Mouse (Mus musculus) heart, embryonic 14.5 days (tissue): Measurements from ENCODE around the gene Hfe2. TPM values are rescaled to one million over a fixed set of nuclear protein-coding genes. Genes with fewer than 3 reads are reported as not detected.

Experiments used
- ATAC-seq: fragments of 200-750 bp; cut with Nextera tagmentation; 2 replicates; pipeline ENCODE4 v1.8.0; 2017; ENCODE audit warnings: low read depth, moderate TSS enrichment; ENCODE audit not compliant: insufficient number of reproducible peaks, insufficient read depth, low FRiP score
- H3K27ac ChIP-seq, 2 experiments: fragments of 200-500 bp in 1 of 2; fragments of 300-500 bp in 1 of 2; sonication (generic) in 1 of 2; replicated peaks in 1 of 2; 2 replicates each; pipeline ENCODE4 v1.5.1; 2012 to 2014; ENCODE audit warnings: low read depth in 2 of 2, low read length in 2 of 2, control low read depth in 1 of 2, mild to moderate bottlenecking in 1 of 2, mixed read lengths in 1 of 2; ENCODE audit not compliant: control insufficient read depth in 1 of 2, insufficient read depth in 1 of 2
- H3K27me3 ChIP-seq: fragments of 300-500 bp; sonication (generic); 2 replicates; pipeline ENCODE4 v1.6.1; 2014; ENCODE audit warnings: mild to moderate bottlenecking, low read length, control low read depth; ENCODE audit not compliant: control insufficient read depth, insufficient read depth
- H3K36me3 ChIP-seq: fragments of 300-500 bp; sonication (generic); 2 replicates; pipeline ENCODE4 v1.6.1; 2014; ENCODE audit warnings: mild to moderate bottlenecking, control low read depth, low read length, mixed read lengths; ENCODE audit not compliant: control insufficient read depth, insufficient read depth
- H3K4me1 ChIP-seq, 2 experiments: fragments of 200-500 bp in 1 of 2; fragments of 300-500 bp in 1 of 2; sonication (generic) in 1 of 2; 2 replicates each; pipeline ENCODE4 v1.6.1; 2012 to 2014; ENCODE audit warnings: low read length in 2 of 2, control low read depth in 1 of 2, mixed read lengths in 1 of 2; ENCODE audit not compliant: control insufficient read depth in 2 of 2, insufficient read depth in 2 of 2
- H3K4me2 ChIP-seq: fragments of 300-500 bp; sonication (generic); 2 replicates; pipeline ENCODE4 v1.6.1; 2014; ENCODE audit warnings: mild to moderate bottlenecking, low read length
- H3K4me3 ChIP-seq, 2 experiments: fragments of 200-500 bp in 1 of 2; fragments of 300-500 bp in 1 of 2; sonication (generic) in 1 of 2; 2 replicates each; pipeline ENCODE4 v1.5.1; 2012 to 2014; ENCODE audit warnings: low read length in 2 of 2, mild to moderate bottlenecking in 2 of 2, control low read depth in 1 of 2, low read depth in 1 of 2, moderate library complexity in 1 of 2; ENCODE audit not compliant: control insufficient read depth in 1 of 2, insufficient read depth in 1 of 2
- H3K9ac ChIP-seq: fragments of 300-500 bp; sonication (generic); 2 replicates; pipeline ENCODE4 v1.6.1; 2014; ENCODE audit warnings: mild to moderate bottlenecking, low read length
- H3K9me3 ChIP-seq: fragments of 300-500 bp; sonication (generic); 2 replicates; pipeline ENCODE4 v1.6.1; 2016; ENCODE audit warnings: low read length, control low read depth; ENCODE audit not compliant: control insufficient read depth
- WGBS: fragments of 180-500 bp; shearing (Covaris S2); extraction: QIAGEN DNeasy Blood & Tissue Kit; methylation state at CpG from one replicate; pipeline ENCODE4 v1.1.7; 2014; 5-methylcytosine and 5-hydroxymethylcytosine counted together
- polyA plus RNA-seq: library from polyadenylated mRNA; unstranded; fragments of >200 nt; fragmentation: Nextera tagmentation; extraction: Ambion mirVana; gene quantifications from 2 replicates; pipeline ENCODE4 v1.2.1, GENCODE M21; 2014

Gene Hfe2
- polyA plus RNA-seq, 1 experiment from 2014 or later = 11.7 TPM

DNA sequence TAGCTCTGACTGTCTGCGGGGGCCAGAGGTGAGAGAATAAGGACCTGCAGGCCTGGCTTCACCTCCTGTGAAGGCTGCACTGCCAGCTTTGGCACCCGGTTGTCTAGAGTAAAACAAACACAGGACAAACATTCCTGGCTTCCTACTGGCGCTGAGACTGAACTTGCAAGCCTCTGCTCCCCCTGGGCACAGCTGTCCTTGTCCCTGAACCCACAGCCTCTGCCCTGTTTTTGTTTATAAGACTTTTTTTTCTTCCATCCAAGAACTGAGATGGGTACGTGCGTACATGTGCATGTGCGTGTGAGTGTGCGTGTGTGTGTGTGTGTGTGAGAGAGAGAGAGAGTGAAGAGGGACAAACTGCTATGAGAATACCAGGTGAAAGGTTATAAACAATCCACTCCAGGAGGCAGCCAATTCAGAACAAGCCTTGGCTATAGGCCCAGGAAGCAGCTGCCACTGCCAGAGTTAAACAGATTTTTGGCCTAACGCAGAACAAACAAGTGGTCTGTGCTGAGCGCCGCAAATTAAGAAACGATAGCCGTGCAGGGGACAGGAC is 30.1 kb downstream of the Hfe2 start:
- Histone ChIP-seq H3K4me2 (peak overlapping the region; percentile 97), H3K9ac (peak overlapping the region; percentile 88), H3K27ac (peak overlapping the region; percentile 89 to 93), H3K4me3 (0 out of 4 replicates have a peak overlapping the region, but pooled peaks of 1 of the 2 experiments have one; percentile 10), H3K9me3 (no peaks in the 10 kb centered on the region), H3K27me3 (no peaks in the 10 kb centered on the region), H3K4me1 (peaks cover 12 to 34% of the 10 kb centered on the region in 2 experiments), H3K36me3 (peaks cover 15% of the 10 kb centered on the region)
- 16% methylated on average over 12 of the region's 12 CpGs for WGBS
- no peak; the same call in 1 of the 2 replicates for ATAC-seq

DNA sequence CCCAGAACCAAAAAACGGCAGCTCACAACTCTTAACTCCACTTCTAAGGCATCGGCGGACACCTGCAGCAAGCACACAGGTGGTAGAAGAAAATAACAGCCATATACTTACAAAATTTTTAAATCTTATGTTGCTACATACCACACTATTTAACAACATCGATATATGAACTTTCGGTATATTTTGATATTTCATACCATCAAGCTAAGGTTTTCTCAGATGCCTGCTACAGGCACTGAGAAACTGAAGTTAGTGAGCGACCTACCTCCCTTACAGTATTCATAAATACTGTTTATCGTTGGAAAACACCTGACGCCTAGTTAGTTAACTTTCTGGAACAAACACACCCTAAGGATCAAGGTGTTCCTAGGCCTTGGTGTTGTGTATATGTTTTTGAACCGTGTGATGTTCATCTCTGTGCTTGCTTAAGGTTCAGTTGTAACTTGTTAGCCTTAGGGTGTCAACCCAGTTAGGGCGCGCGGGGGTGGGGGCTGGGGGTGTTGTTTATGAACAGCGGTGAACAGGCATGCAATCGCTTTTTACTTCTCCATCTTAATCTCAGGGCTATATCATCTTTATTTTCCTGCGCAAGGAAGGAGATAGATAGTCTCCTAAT is 31.1 kb downstream of the Hfe2 start:
- Histone ChIP-seq H3K36me3 (peaks cover 24% of the 10 kb centered on the region), H3K27me3 (no peaks in the 10 kb centered on the region), H3K27ac (peak overlapping the region; percentile 89 to 93; a peak in 3 of 4 replicates), H3K9me3 (no peaks in the 10 kb centered on the region), H3K4me2 (peak overlapping the region; percentile 97), H3K4me3 (peak overlapping the region in 1 of 2 experiments; percentile 76; a peak in 2 of 4 replicates), H3K4me1 (peaks cover 10 to 36% of the 10 kb centered on the region in 2 experiments), H3K9ac (peak overlapping the region; percentile 88)
- no peak for ATAC-seq
- 73% methylated on average over 15 of the region's 15 CpGs for WGBS

DNA sequence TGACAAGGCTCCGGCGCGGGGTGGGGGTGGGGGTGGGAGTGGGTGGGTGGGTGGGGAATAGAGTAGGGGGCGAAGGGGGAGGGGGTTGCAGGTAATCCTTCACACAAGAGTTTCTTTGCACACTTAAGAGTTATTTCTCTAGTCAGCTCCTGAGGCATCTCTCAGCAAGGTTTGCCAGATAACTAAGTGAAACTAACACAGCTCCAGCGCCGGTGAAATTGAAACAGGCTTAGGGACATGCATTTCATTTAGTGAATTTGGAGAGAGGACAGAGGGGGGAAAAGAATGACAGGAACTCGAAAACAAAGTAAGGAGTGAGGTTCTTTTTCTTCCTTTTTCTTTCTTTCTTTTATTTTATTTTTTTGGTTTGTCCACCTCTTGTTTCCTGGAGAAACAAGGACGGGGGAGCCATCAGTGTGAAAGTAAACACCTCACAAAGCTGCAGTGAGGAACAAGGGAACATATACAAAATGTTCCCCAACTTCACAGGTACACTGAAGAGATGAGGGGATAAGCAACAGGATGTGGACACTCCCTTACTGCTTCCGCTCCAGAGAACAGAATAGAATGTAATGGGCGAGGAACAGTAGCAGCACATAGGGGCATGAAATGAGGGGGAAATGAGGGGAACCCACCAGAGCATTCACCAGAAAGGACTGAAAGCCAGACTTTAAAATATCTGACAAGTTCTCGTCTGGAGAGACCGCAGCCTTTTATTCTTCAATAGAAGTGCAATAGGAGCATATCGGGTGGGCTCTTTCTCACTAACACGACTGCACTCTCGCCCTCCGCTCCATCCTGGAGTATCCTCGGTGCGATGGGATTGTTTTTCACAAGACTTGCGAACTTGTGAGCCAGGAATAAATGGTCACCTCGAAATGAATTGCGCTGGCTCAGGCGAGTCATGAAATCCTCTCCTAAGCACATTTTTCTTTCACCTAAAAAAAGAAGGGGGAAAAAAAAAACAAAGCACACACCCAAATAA is 32.0 kb downstream of the Hfe2 start:
- Histone ChIP-seq H3K27ac (peak overlapping the region; percentile 93 to 98), H3K9me3 (no peaks in the 10 kb centered on the region), H3K9ac (peak overlapping the region; percentile 88), H3K4me2 (peak overlapping the region; percentile 97), H3K27me3 (no peaks in the 10 kb centered on the region), H3K4me1 (peaks cover 11 to 32% of the 10 kb centered on the region in 2 experiments), H3K4me3 (peak overlapping the region; percentile 62 to 76), H3K36me3 (peaks cover 33% of the 10 kb centered on the region)
- WGBS = 2% methylated on average over 22 of the region's 22 CpGs
- no peak for ATAC-seq

DNA sequence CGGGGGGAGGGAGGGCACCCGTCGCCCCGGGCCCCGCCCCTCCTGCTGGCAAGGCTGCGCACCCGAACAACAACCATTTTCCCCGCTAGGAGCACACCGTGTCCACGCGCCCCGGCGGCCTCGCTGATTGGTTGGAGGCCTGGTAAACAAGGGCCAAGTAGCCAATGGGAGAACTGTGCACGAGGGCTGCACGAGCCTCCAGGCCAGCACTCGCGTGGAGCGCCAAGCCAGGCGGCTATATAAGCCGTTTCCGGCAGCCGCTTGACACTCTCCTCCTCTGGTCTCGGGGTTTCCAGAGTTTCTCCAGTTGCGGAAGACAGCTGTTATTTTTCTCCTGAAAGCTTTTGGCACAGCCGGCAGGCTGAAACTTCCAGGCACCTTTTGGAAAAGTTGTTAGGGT is 32.7 kb downstream of the Hfe2 start, which contains the start of gene Txnip:
Gene Txnip (plus strand): TSS at position 264 of the 400 bp plus-strand sequence.
- Histone ChIP-seq H3K9ac (peak within 1 kb of the TSS; percentile 98), H3K27ac (peak within 1 kb of the TSS; percentile 96 to 98), H3K4me3 (peak within 1 kb of the TSS; percentile 76 to 94), H3K27me3 (no peaks in the 10 kb centered on the region), H3K4me2 (peak within 1 kb of the TSS; percentile 97), H3K4me1 (peaks cover 14 to 32% of the 10 kb centered on the region in 2 experiments), H3K36me3 (peaks cover 33% of the 10 kb centered on the region), H3K9me3 (no peaks in the 10 kb centered on the region)
- ATAC-seq = peak; percentile 98
- WGBS = 0% methylated on average over 26 of the region's 26 CpGs

DNA sequence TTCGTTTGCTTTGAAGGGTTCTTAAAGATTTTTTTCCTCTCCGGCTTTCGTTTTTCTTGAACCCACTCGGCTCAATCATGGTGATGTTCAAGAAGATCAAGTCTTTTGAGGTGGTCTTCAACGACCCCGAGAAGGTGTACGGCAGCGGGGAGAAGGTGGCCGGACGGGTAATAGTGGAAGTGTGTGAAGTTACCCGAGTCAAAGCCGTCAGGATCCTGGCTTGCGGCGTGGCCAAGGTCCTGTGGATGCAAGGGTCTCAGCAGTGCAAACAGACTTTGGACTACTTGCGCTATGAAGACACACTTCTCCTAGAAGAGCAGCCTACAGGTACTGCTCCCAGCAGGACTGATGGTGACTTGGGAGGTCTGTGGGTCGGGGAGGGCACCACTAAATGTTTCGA is 33.2 kb downstream of the Hfe2 start:
- Histone ChIP-seq H3K9ac (peak overlapping the region; percentile 98), H3K4me3 (peak overlapping the region; percentile 76 to 94), H3K27ac (peak overlapping the region; percentile 96 to 98), H3K27me3 (no peaks in the 10 kb centered on the region), H3K36me3 (peaks cover 33% of the 10 kb centered on the region), H3K4me1 (peaks cover 14 to 32% of the 10 kb centered on the region in 2 experiments), H3K4me2 (peak overlapping the region; percentile 85), H3K9me3 (no peaks in the 10 kb centered on the region)
- WGBS = under 1% methylated on average over 17 of the region's 17 CpGs
- no peak for ATAC-seq

DNA sequence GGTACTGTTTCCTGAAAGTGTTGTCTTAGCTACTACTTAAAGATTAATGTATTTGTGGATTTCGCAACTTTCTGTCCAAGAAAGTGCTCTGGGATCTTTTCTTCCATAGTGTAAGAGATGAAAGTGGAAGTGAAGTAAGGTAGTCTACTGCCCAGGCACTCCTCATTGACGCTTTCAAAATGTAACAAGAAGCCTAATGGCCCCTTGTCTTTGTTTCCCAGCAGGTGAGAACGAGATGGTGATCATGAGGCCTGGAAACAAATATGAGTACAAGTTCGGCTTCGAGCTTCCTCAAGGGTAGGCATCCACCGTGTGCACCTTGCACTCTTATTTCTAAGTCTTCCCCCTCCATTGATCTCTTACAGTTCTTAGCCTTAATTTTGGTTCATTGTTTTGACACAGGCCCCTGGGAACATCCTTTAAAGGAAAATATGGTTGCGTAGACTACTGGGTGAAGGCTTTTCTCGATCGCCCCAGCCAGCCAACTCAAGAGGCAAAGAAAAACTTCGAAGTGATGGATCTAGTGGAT is 33.8 kb downstream of the Hfe2 start:
- Histone ChIP-seq H3K4me3 (peak overlapping the region; percentile 76 to 94), H3K4me1 (peaks cover 14 to 33% of the 10 kb centered on the region in 2 experiments), H3K9ac (peak overlapping the region; percentile 98), H3K4me2 (peak overlapping the region; percentile 85), H3K36me3 (peaks cover 33% of the 10 kb centered on the region), H3K27me3 (no peaks in the 10 kb centered on the region), H3K27ac (peak overlapping the region; percentile 96 to 98), H3K9me3 (no peaks in the 10 kb centered on the region)
- no peak for ATAC-seq
- WGBS = 8% methylated on average over 10 of the region's 10 CpGs

DNA sequence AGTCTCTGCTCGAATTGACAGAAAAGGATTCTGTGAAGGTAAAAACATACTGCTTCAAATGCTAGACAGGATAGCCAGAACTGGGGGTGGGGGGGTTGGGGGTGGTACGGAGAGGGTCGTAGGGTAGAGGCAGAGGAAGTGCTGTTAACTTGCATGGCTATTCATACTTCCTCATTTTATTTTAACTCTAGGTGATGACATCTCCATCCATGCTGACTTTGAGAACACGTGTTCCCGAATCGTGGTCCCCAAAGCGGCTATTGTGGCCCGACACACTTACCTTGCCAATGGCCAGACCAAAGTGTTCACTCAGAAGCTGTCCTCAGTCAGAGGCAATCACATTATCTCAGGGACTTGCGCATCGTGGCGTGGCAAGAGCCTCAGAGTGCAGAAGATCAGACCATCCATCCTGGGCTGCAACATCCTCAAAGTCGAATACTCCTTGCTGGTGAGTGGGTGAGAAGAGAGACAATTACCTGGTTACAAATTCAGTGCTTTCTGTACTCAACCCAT is 34.5 kb downstream of the Hfe2 start:
- Histone ChIP-seq H3K9ac (peak overlapping the region; percentile 98), H3K27ac (peak overlapping the region; percentile 96 to 98), H3K27me3 (no peaks in the 10 kb centered on the region), H3K4me3 (peak overlapping the region; percentile 76 to 94), H3K9me3 (no peaks in the 10 kb centered on the region), H3K4me1 (peaks cover 20 to 40% of the 10 kb centered on the region in 2 experiments), H3K36me3 (peaks cover 33% of the 10 kb centered on the region), H3K4me2 (peak overlapping the region; percentile 85)
- ATAC-seq = no peak
- 15% methylated on average over 12 of the region's 12 CpGs for WGBS
